Mouse (Mus musculus) kidney, embryonic 16.5 days (tissue): Measurements from ENCODE around the gene Tle1. TPM values are rescaled to one million over a fixed set of nuclear protein-coding genes. Genes with fewer than 3 reads are reported as not detected.

Experiments
- ATAC-seq: fragments of 200-750 bp; cut with Nextera tagmentation; 2 replicates; pipeline ENCODE4 v1.8.0; 2017; ENCODE audit warnings: moderate TSS enrichment; ENCODE audit not compliant: low FRiP score, low TSS enrichment
- H3K27ac ChIP-seq: fragments of 300-500 bp; sonication (generic); 2 replicates; pipeline ENCODE4 v1.5.1; 2014; ENCODE audit warnings: low read length
- H3K27me3 ChIP-seq: fragments of 300-500 bp; sonication (generic); 2 replicates; pipeline ENCODE4 v1.6.1; 2014; ENCODE audit warnings: low read length, control low read depth, mixed read lengths; ENCODE audit not compliant: insufficient read depth
- H3K36me3 ChIP-seq: fragments of 300-500 bp; sonication (generic); 2 replicates; pipeline ENCODE4 v1.6.1; 2014; ENCODE audit warnings: low read length, control low read depth, mixed read lengths; ENCODE audit not compliant: insufficient read depth
- H3K4me1 ChIP-seq: fragments of 300-500 bp; sonication (generic); 2 replicates; pipeline ENCODE4 v1.6.1; 2014; ENCODE audit warnings: low read length, control low read depth, mixed read lengths; ENCODE audit not compliant: insufficient read depth
- H3K4me2 ChIP-seq: fragments of 300-500 bp; sonication (generic); replicated peaks from 2 replicates; pipeline ENCODE4 v1.6.1; 2014; ENCODE audit warnings: low read depth, low read length
- H3K4me3 ChIP-seq: fragments of 300-500 bp; sonication (generic); 2 replicates; pipeline ENCODE4 v1.5.1; 2014; ENCODE audit warnings: mild to moderate bottlenecking, low read length
- H3K9ac ChIP-seq: fragments of 300-500 bp; sonication (generic); replicated peaks from 2 replicates; pipeline ENCODE4 v1.6.1; 2014; ENCODE audit warnings: low read length
- H3K9me3 ChIP-seq: fragments of 300-500 bp; sonication (generic); 2 replicates; pipeline ENCODE4 v1.6.1; 2016; ENCODE audit warnings: low read length, control low read depth
- WGBS: fragments of 180-500 bp; shearing (Covaris S2); extraction: QIAGEN DNeasy Blood & Tissue Kit; methylation state at CpG from one replicate; pipeline ENCODE4 v1.1.7; 2014; 5-methylcytosine and 5-hydroxymethylcytosine counted together
- polyA plus RNA-seq: library from polyadenylated mRNA; unstranded; fragments of >200 nt; fragmentation: Nextera tagmentation; extraction: Ambion mirVana; gene quantifications from 2 replicates; pipeline ENCODE4 v1.2.1, GENCODE M21; 2015

The Tle1 gene
- polyA plus RNA-seq, 1 experiment from 2014 or later: 24.8 TPM

GRCm38 (mm10) chr4:72087811-72088210, 112.9 kb downstream of the Tle1 start:
- no peak overlapping the region for H3K9ac ChIP-seq
- no peaks in the 10 kb centered on the region for H3K4me1 ChIP-seq
- WGBS: 56% methylated on average over 4 of the region's 4 CpGs
- no peaks in the 10 kb centered on the region for H3K36me3 ChIP-seq
- H3K27me3 ChIP-seq: no peaks in the 10 kb centered on the region
- no peak overlapping the region for H3K4me3 ChIP-seq
- no peak overlapping the region for H3K4me2 ChIP-seq
- no peaks in the 10 kb centered on the region for H3K9me3 ChIP-seq
- no peak for ATAC-seq
- no peak overlapping the region for H3K27ac ChIP-seq

DNA sequence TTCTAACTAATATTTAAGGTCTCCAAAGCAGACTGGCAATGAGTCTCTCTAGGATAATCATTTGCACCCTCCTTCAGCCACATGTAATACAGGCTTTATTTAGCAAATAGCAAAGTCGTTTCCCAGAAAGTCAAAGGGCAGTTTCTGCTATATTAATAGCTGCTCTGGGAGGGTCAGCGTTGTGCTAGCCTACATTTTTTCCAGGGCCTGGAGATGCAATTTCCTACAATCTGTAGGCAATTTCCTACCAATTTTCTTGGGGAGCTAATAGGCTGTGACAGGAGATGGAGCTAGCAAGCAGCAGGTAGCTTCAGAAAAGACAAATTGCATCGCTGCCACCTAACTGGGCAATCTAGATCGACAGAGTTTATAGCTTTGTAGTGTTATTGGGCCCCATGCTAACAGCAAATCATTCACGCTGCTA, 131.6 kb downstream of the Tle1 start:
- H3K4me3 ChIP-seq: no peak overlapping the region
- H3K4me2 ChIP-seq: no peak overlapping the region
- no peak overlapping the region for H3K27ac ChIP-seq
- no peaks in the 10 kb centered on the region for H3K9me3 ChIP-seq
- 19% methylated on average over 5 of the region's 5 CpGs for WGBS
- no peak for ATAC-seq
- no peaks in the 10 kb centered on the region for H3K36me3 ChIP-seq
- H3K27me3 ChIP-seq: no peaks in the 10 kb centered on the region
- no peaks in the 10 kb centered on the region for H3K4me1 ChIP-seq
- no peak overlapping the region for H3K9ac ChIP-seq

- H3K4me3 ChIP-seq: no peak overlapping the region
- no peak for ATAC-seq
- H3K27ac ChIP-seq: no peak overlapping the region
- no peaks in the 10 kb centered on the region for H3K4me1 ChIP-seq
- H3K4me2 ChIP-seq: no peak overlapping the region
- no peak overlapping the region for H3K9ac ChIP-seq
- H3K9me3 ChIP-seq: no peaks in the 10 kb centered on the region
- WGBS: 75% methylated on average over 3 of the region's 3 CpGs
- no peaks in the 10 kb centered on the region for H3K36me3 ChIP-seq
- H3K27me3 ChIP-seq: no peaks in the 10 kb centered on the region
Measured at GRCm38 (mm10) chr4:72067937-72068336, 132.8 kb downstream of the Tle1 start.
